Mouse (Mus musculus) midbrain, embryonic 14.5 days (tissue): ENCODE data around the gene Vps41. TPM values are rescaled to one million over a fixed set of nuclear protein-coding genes. Genes with fewer than 3 reads are reported as not detected.

Experiments used
- ATAC-seq: fragments of 200-750 bp; cut with Nextera tagmentation; 2 replicates; pipeline ENCODE4 v1.8.0; 2017; ENCODE audit warnings: moderate number of reproducible peaks, moderate library complexity; ENCODE audit not compliant: low FRiP score, low TSS enrichment
- DNase-seq: peaks from one replicate; pipeline ENCODE4 v3.0.0-alpha.2; 2015
- H3K27ac ChIP-seq: fragments of 300-500 bp; sonication (generic); replicated peaks from 2 replicates; pipeline ENCODE4 v1.5.1; 2014; ENCODE audit warnings: mild to moderate bottlenecking, low read depth, low read length, moderate library complexity
- H3K27me3 ChIP-seq: fragments of 300-500 bp; sonication (generic); 2 replicates; pipeline ENCODE4 v1.6.1; 2014; ENCODE audit warnings: low read length, control low read depth, mixed read lengths; ENCODE audit not compliant: control insufficient read depth, insufficient read depth
- H3K36me3 ChIP-seq: fragments of 300-500 bp; sonication (generic); 2 replicates; pipeline ENCODE4 v1.6.1; 2014; ENCODE audit warnings: low read length, control low read depth; ENCODE audit not compliant: control insufficient read depth, insufficient read depth
- H3K4me1 ChIP-seq: fragments of 300-500 bp; sonication (generic); 2 replicates; pipeline ENCODE4 v1.6.1; 2014; ENCODE audit warnings: mild to moderate bottlenecking, antibody characterized with exemption, low read length, control low read depth; ENCODE audit not compliant: control insufficient read depth, insufficient read depth
- H3K4me2 ChIP-seq: fragments of 300-500 bp; sonication (generic); 2 replicates; pipeline ENCODE4 v1.6.1; 2014; ENCODE audit warnings: mild to moderate bottlenecking, low read length, moderate library complexity
- H3K4me3 ChIP-seq: fragments of 300-500 bp; sonication (generic); replicated peaks from 2 replicates; pipeline ENCODE4 v1.5.1; 2014; ENCODE audit warnings: low read depth, low read length
- H3K9ac ChIP-seq: fragments of 300-500 bp; sonication (generic); replicated peaks from 2 replicates; pipeline ENCODE4 v1.6.1; 2014; ENCODE audit warnings: mild to moderate bottlenecking, low read length, moderate library complexity
- H3K9me3 ChIP-seq: fragments of 300-500 bp; sonication (generic); 2 replicates; pipeline ENCODE4 v1.6.1; 2016; ENCODE audit warnings: low read length, control low read depth, mixed read lengths; ENCODE audit not compliant: control insufficient read depth
- WGBS: fragments of 180-500 bp; shearing (Covaris S2); extraction: QIAGEN DNeasy Blood & Tissue Kit; methylation state at CpG from one replicate; pipeline ENCODE4 v1.1.7; 2014; 5-methylcytosine and 5-hydroxymethylcytosine counted together
- polyA plus RNA-seq: library from polyadenylated mRNA; unstranded; fragments of >200 nt; fragmentation: Nextera tagmentation; extraction: Ambion mirVana; gene quantifications from 2 replicates; pipeline ENCODE4 v1.2.1, GENCODE M21; 2014

Vps41 gene
- polyA plus RNA-seq, 1 experiment from 2014 or later, result 144 TPM

GRCm38 (mm10) chr13:18859389-18859788 lies 142.3 kb downstream of the Vps41 start:
- Histone ChIP-seq H3K27me3 (no peaks in the 10 kb centered on the region), H3K9me3 (no peaks in the 10 kb centered on the region), H3K27ac (no peak overlapping the region), H3K4me3 (no peak overlapping the region), H3K4me1 (no peaks in the 10 kb centered on the region; the same call in 1 of the 2 replicates), H3K4me2 (no peak overlapping the region), H3K36me3 (peaks cover 22% of the 10 kb centered on the region), H3K9ac (no peak overlapping the region)
- ATAC-seq, result no peak
- DNase-seq, result no peak
- WGBS, result 96% methylated on average over 3 of the region's 3 CpGs

- Histone ChIP-seq H3K4me1 (no peaks in the 10 kb centered on the region), H3K9ac (no peak overlapping the region), H3K4me3 (no peak overlapping the region), H3K36me3 (peaks cover 23% of the 10 kb centered on the region; the same call in 1 of the 2 replicates), H3K9me3 (no peaks in the 10 kb centered on the region), H3K27me3 (no peaks in the 10 kb centered on the region), H3K27ac (peak overlapping the region; percentile 49; the same call in 1 of the 2 replicates), H3K4me2 (no peak overlapping the region)
- peak; percentile 72 for ATAC-seq
- DNase-seq, result peak; percentile 71
- WGBS, result 46% methylated on average over 5 of the region's 5 CpGs
Measured at GRCm38 (mm10) chr13:18868030-18868490, 151.0 kb downstream of the Vps41 start.

- Histone ChIP-seq H3K4me1 (no peaks in the 10 kb centered on the region), H3K36me3 (peaks cover 17% of the 10 kb centered on the region; the same call in 1 of the 2 replicates), H3K9ac (no peak overlapping the region), H3K27me3 (no peaks in the 10 kb centered on the region), H3K27ac (no peak overlapping the region), H3K4me3 (no peak overlapping the region), H3K9me3 (no peaks in the 10 kb centered on the region), H3K4me2 (no peak overlapping the region)
- DNase-seq (no peak), ATAC-seq (no peak)
- WGBS, result 93% methylated on average over 5 of the region's 5 CpGs
Measured at GRCm38 (mm10) chr13:18868825-18869224, 151.7 kb downstream of the Vps41 start.

GRCm38 (mm10) chr13:18875321-18875720 lies 158.2 kb downstream of the Vps41 start:
- Histone ChIP-seq H3K27ac (no peak overlapping the region), H3K4me1 (no peaks in the 10 kb centered on the region), H3K9ac (no peak overlapping the region), H3K4me3 (no peak overlapping the region), H3K36me3 (no peaks in the 10 kb centered on the region), H3K9me3 (no peaks in the 10 kb centered on the region), H3K27me3 (no peaks in the 10 kb centered on the region), H3K4me2 (no peak overlapping the region)
- DNase-seq (no peak), ATAC-seq (no peak)
- WGBS, result 84% methylated on average over 7 of the region's 7 CpGs

- Histone ChIP-seq H3K36me3 (no peaks in the 10 kb centered on the region), H3K9me3 (no peaks in the 10 kb centered on the region), H3K9ac (no peak overlapping the region), H3K27me3 (no peaks in the 10 kb centered on the region), H3K4me2 (no peak overlapping the region), H3K4me3 (no peak overlapping the region), H3K4me1 (no peaks in the 10 kb centered on the region), H3K27ac (no peak overlapping the region)
- ATAC-seq (0 out of 2 replicates have a peak, but pooled peaks have one; percentile 49), DNase-seq (no peak)
- WGBS, result 77% methylated on average over 9 of the region's 9 CpGs
Measured at GRCm38 (mm10) chr13:18892910-18893309, 175.8 kb downstream of the Vps41 start.

- H3K4me2 ChIP-seq, result no peak overlapping the region
Measured at GRCm38 (mm10) chr13:18896789-18897188, 179.7 kb downstream of the Vps41 start.

GRCm38 (mm10) chr13:18903623-18904022 lies 186.5 kb downstream of the Vps41 start:
- Histone ChIP-seq H3K27ac (no peak overlapping the region), H3K27me3 (no peaks in the 10 kb centered on the region), H3K9ac (no peak overlapping the region), H3K4me1 (no peaks in the 10 kb centered on the region), H3K4me2 (no peak overlapping the region), H3K36me3 (no peaks in the 10 kb centered on the region), H3K4me3 (no peak overlapping the region), H3K9me3 (no peaks in the 10 kb centered on the region)
- no peak for DNase-seq
- 95% methylated on average over 6 of the region's 6 CpGs for WGBS
- ATAC-seq, result no peak

More at GRCm38 (mm10) chr13:18896789-18897188, 179.7 kb downstream of the Vps41 start:
- H3K27me3 ChIP-seq, result no peaks in the 10 kb centered on the region
- H3K4me1 ChIP-seq, result no peaks in the 10 kb centered on the region
- DNase-seq, result no peak
- H3K36me3 ChIP-seq, result no peaks in the 10 kb centered on the region
- H3K9ac ChIP-seq, result no peak overlapping the region
- H3K9me3 ChIP-seq, result no peaks in the 10 kb centered on the region
- no peak overlapping the region for H3K27ac ChIP-seq
- no peak for ATAC-seq
- WGBS, result 87% methylated on average over 3 of the region's 3 CpGs
- no peak overlapping the region for H3K4me3 ChIP-seq

- no peak for ATAC-seq
- Histone ChIP-seq H3K36me3 (no peaks in the 10 kb centered on the region), H3K27ac (no peak overlapping the region), H3K27me3 (no peaks in the 10 kb centered on the region), H3K9me3 (no peaks in the 10 kb centered on the region), H3K9ac (no peak overlapping the region), H3K4me2 (no peak overlapping the region), H3K4me3 (no peak overlapping the region), H3K4me1 (no peaks in the 10 kb centered on the region)
- WGBS, result 95% methylated on average over 4 of the region's 4 CpGs
- no peak for DNase-seq
Measured at GRCm38 (mm10) chr13:18914774-18915173, 197.7 kb downstream of the Vps41 start.
